Mouse (Mus musculus) midbrain, postnatal 0 days (tissue): ENCODE results near the gene Snx32. TPM values are rescaled to one million over a fixed set of nuclear protein-coding genes. Genes with fewer than 3 reads are reported as not detected.

Experiments
- ATAC-seq: fragments of 200-750 bp; cut with Nextera tagmentation; 2 replicates; pipeline ENCODE4 v1.8.0; 2017; ENCODE audit warnings: moderate number of reproducible peaks, mild to moderate bottlenecking, moderate TSS enrichment, moderate library complexity; ENCODE audit not compliant: low FRiP score
- DNase-seq: peaks from one replicate; pipeline ENCODE4 v3.0.0-alpha.2; 2015; ENCODE audit warnings: low spot score
- H3K27ac ChIP-seq: fragments of 300-500 bp; sonication (generic); 2 replicates; pipeline ENCODE4 v1.5.1; 2014; ENCODE audit warnings: low read depth, mild to moderate bottlenecking, low read length, mixed read lengths
- H3K27me3 ChIP-seq: fragments of 300-500 bp; sonication (generic); 2 replicates; pipeline ENCODE4 v1.6.1; 2014; ENCODE audit warnings: low read length, control low read depth, mixed read lengths; ENCODE audit not compliant: insufficient read depth
- H3K36me3 ChIP-seq: fragments of 300-500 bp; sonication (generic); 2 replicates; pipeline ENCODE4 v1.6.1; 2014; ENCODE audit warnings: low read length, control low read depth, mixed read lengths; ENCODE audit not compliant: insufficient read depth
- H3K4me1 ChIP-seq: fragments of 300-500 bp; sonication (generic); 2 replicates; pipeline ENCODE4 v1.6.1; 2014; ENCODE audit warnings: mild to moderate bottlenecking, control low read depth, antibody characterized with exemption, low read length, mixed read lengths; ENCODE audit not compliant: insufficient read depth
- H3K4me2 ChIP-seq: fragments of 300-500 bp; sonication (generic); 2 replicates; pipeline ENCODE4 v1.6.1; 2014; ENCODE audit warnings: low read depth, mild to moderate bottlenecking, low read length, mixed read lengths; ENCODE audit not compliant: poor library complexity, severe bottlenecking
- H3K4me3 ChIP-seq: fragments of 300-500 bp; sonication (generic); 2 replicates; pipeline ENCODE4 v1.5.1; 2014; ENCODE audit warnings: low read depth, mild to moderate bottlenecking, low read length, moderate library complexity
- H3K9ac ChIP-seq: fragments of 300-500 bp; sonication (generic); replicated peaks from 2 replicates; pipeline ENCODE4 v1.6.1; 2014; ENCODE audit warnings: mild to moderate bottlenecking, low read length, moderate library complexity, mixed read lengths; ENCODE audit not compliant: poor library complexity, severe bottlenecking
- H3K9me3 ChIP-seq: fragments of 300-500 bp; sonication (generic); 2 replicates; pipeline ENCODE4 v1.6.1; 2016; ENCODE audit warnings: low read length, control low read depth
- CTCF ChIP-seq: IDR thresholded peaks from 2 replicates; pipeline ENCODE4 v1.5.1; 2016; ENCODE audit warnings: antibody characterized with exemption, mild to moderate bottlenecking
- WGBS: fragments of 180-500 bp; shearing (Covaris S2); extraction: QIAGEN DNeasy Blood & Tissue Kit; methylation state at CpG from one replicate; pipeline ENCODE4 v1.1.7; 2014; 5-methylcytosine and 5-hydroxymethylcytosine counted together
- polyA plus RNA-seq: library from polyadenylated mRNA; unstranded; fragments of >200 nt; fragmentation: Nextera tagmentation; extraction: Ambion mirVana; gene quantifications from 2 replicates; pipeline ENCODE4 v1.2.1, GENCODE M21; 2015
- total RNA-seq: library from RNA; depleted of rRNA; stranded (reverse); fragments of >200 nt; gene quantifications from 2 replicates; pipeline ENCODE4 v1.2.3, GENCODE M21; 2014

Gene Snx32
- total and polyA plus RNA-seq, 2 experiments from 2014 or later, result 86.2 to 88.7 TPM

- Histone ChIP-seq H3K27me3 (no peaks in the 10 kb centered on the region), H3K9ac (peak overlapping the region; percentile 77), H3K27ac (peak overlapping the region; percentile 33), H3K36me3 (peaks cover 7% of the 10 kb centered on the region; the same call in 1 of the 2 replicates), H3K9me3 (no peaks in the 10 kb centered on the region), H3K4me2 (peak overlapping the region; percentile 92), H3K4me1 (peaks cover 14% of the 10 kb centered on the region), H3K4me3 (peak overlapping the region; percentile 58)
- ATAC-seq, result peak; percentile 36; the same call in 1 of the 2 replicates
- DNase-seq, result peak; percentile 19
- TF ChIP-seq CTCF, result no peak
- under 1% methylated on average over 54 of the region's 68 CpGs for WGBS
These were observed 35.9 kb downstream of the Snx32 start for GRCm38 (mm10) chr19:5474281-5475068.

- H3K27me3 ChIP-seq, result no peaks in the 10 kb centered on the region
- H3K27ac ChIP-seq, result peak within 1 kb of the TSS; percentile 33
- ATAC-seq (peak; percentile 54), DNase-seq (peak; percentile 78)
- peak within 1 kb of the TSS; percentile 58 for H3K4me3 ChIP-seq
- H3K9me3 ChIP-seq, result no peaks in the 10 kb centered on the region
- H3K4me1 ChIP-seq, result peaks cover 14% of the 10 kb centered on the region
- peak within 1 kb of the TSS; percentile 77 for H3K9ac ChIP-seq
- H3K4me2 ChIP-seq, result peak within 1 kb of the TSS; percentile 92
- peaks cover 4% of the 10 kb centered on the region; the same call in 1 of the 2 replicates for H3K36me3 ChIP-seq
- no peak for TF ChIP-seq CTCF
- 3% methylated on average over 22 of the region's 22 CpGs for WGBS
These were observed 36.6 kb downstream of the Snx32 start, which contains the start of gene Efemp2 for GRCm38 (mm10) chr19:5473720-5474119. Gene Efemp2 (plus strand): TSS chr19:5473954.

GRCm38 (mm10) chr19:5472857-5473256, 37.5 kb downstream of the Snx32 start:
- no peak overlapping the region for H3K9ac ChIP-seq
- no peak for TF ChIP-seq CTCF
- ATAC-seq (no peak), DNase-seq (no peak)
- no peaks in the 10 kb centered on the region for H3K9me3 ChIP-seq
- H3K4me1 ChIP-seq, result peaks cover 14% of the 10 kb centered on the region
- H3K4me3 ChIP-seq, result no peak overlapping the region
- H3K4me2 ChIP-seq, result no peak overlapping the region
- H3K27me3 ChIP-seq, result no peaks in the 10 kb centered on the region
- no peak overlapping the region for H3K27ac ChIP-seq
- H3K36me3 ChIP-seq, result no peaks in the 10 kb centered on the region
- WGBS, result 83% methylated on average over 3 of the region's 3 CpGs

- no peak overlapping the region for H3K4me2 ChIP-seq
- DNase-seq, result no peak
- peaks cover 14% of the 10 kb centered on the region for H3K4me1 ChIP-seq
- H3K27me3 ChIP-seq, result no peaks in the 10 kb centered on the region
- no peaks in the 10 kb centered on the region for H3K9me3 ChIP-seq
- H3K9ac ChIP-seq, result no peak overlapping the region
- H3K4me3 ChIP-seq, result no peak overlapping the region
- TF ChIP-seq CTCF, result no peak
- WGBS, result 40% methylated on average over 5 of the region's 5 CpGs
- H3K36me3 ChIP-seq, result peaks cover 8% of the 10 kb centered on the region; the same call in 1 of the 2 replicates
- no peak for ATAC-seq
- H3K27ac ChIP-seq, result no peak overlapping the region
These were observed 38.5 kb downstream of the Snx32 start for GRCm38 (mm10) chr19:5471846-5472245.

GRCm38 (mm10) chr19:5468374-5468773, 42.0 kb downstream of the Snx32 start, which contains the start of gene Ctsw:
Gene Ctsw (minus strand): TSS chr19:5468507.
- Histone ChIP-seq H3K27me3 (no peaks in the 10 kb centered on the region), H3K4me3 (no peak within 1 kb of the TSS), H3K4me2 (no peak within 1 kb of the TSS), H3K9me3 (no peaks in the 10 kb centered on the region), H3K36me3 (peaks cover 26% of the 10 kb centered on the region), H3K4me1 (no peaks in the 10 kb centered on the region), H3K9ac (no peak within 1 kb of the TSS), H3K27ac (no peak within 1 kb of the TSS)
- TF ChIP-seq CTCF, result no peak
- ATAC-seq (no peak), DNase-seq (no peak)
- 57% methylated on average over 5 of the region's 5 CpGs for WGBS

DNA sequence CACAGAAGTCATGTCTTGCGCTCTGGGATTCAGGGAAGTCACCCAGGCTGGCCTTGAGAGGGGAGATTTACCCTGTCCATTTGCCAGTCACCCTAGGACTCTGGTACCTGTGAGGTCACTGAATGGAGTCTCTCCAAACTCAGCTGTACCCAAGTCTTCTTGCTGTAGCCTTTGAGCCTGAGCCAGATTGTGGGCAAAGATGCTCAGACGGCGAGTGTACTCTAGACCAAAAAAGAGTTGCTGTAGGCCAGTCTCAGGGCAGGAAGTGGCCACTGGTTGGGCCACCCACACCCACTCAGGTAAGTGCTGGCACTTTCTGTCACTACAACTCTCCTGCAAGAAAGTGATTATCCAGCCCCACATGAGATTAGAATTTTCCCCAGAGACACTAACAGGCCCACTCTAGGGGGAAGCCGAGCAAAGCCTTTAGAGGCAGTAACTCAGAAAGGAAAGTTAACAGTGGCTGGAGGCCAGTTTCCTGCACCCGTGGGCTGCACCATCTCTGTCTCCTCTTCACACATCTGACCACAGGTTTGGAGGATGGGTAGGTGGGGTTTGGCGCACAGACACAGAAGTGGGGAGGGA, 43.3 kb downstream of the Snx32 start:
- Histone ChIP-seq H3K9me3 (no peaks in the 10 kb centered on the region), H3K27ac (no peak overlapping the region), H3K9ac (no peak overlapping the region), H3K4me3 (no peak overlapping the region), H3K4me1 (no peaks in the 10 kb centered on the region), H3K36me3 (peaks cover 36% of the 10 kb centered on the region), H3K4me2 (no peak overlapping the region), H3K27me3 (no peaks in the 10 kb centered on the region)
- ATAC-seq (no peak), DNase-seq (no peak)
- WGBS, result 94% methylated on average over 6 of the region's 6 CpGs
- no peak for TF ChIP-seq CTCF
